Mouse (Mus musculus): ENCODE measurements at regions not wholly inside any gene's neighbourhood (a gene's known extent, or its start where the extent isn't known, plus 50 kb on each side); places are given as distances from the start of the nearest gene placed in this dataset.

DNA sequence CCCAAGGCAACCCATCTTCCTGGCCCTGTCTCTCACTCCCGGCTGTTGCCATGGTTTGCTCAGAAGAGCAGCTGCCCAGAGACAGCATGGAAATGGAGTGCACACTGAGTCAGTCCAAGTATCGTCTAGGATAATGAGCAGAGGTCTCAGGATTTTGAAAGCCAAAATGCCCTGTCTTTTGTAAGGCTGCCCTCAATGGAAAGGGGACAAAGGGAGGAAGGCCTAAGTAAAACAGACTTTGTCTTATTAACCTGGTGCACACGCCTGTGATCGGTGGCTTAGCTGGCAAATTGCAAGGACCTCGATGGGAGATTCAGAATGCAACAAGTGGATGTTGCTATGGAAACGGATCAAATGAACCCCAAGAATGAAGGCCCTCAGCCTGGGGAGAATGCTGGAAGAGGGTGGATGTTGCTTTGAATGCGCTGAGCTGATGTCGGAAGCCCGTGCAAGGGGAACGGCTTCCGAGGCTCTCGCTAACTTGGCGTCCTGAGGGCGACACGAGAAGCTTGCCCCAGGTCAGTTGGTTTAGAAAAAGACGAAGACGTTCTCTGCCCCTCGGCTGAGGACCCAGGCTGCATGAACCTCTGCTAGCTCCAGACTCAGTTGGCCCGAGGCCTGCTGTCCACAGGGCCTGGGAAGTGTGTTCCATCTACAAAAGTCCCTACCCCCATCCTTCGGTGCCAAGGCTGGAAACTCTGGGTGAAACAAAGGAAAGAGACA is 107.8 kb upstream of the Nebl start:
- H3K27ac ChIP-seq, result no peak overlapping the region
- peak overlapping the region; percentile 41 for H3K4me2 ChIP-seq
- H3K4me3 ChIP-seq, result no peak overlapping the region
- WGBS, result 15% methylated on average over 20 of the region's 20 CpGs
- H3K9me3 ChIP-seq, result no peaks in the 10 kb centered on the region
- H3K27me3 ChIP-seq (replicated peaks), result no peaks in the 10 kb centered on the region; the same call in none of the 2 replicates
- H3K4me1 ChIP-seq, result peaks cover 29% of the 10 kb centered on the region
- ATAC-seq (replicated peaks), result peak; percentile 75
- no peaks in the 10 kb centered on the region for H3K36me3 ChIP-seq (replicated peaks)
- H3K9ac ChIP-seq, result no peak overlapping the region

DNA sequence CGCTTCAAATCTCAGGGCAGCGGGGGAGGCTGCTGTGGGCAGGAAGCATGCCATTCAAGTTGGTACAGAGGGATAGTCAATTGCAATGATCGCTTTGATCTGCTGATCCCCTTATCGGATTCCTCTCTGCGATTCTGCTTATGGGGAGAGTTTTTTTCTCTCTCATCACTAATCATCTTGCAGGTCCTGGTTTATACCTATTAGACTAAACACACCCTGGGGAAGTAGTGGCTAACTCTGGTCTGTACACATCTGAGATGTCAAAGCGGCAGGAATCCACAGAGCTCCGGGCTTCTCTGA is 107.1 kb upstream of the Nebl start:
- WGBS, result 17% methylated on average over 7 of the region's 7 CpGs
- ATAC-seq (replicated peaks), result peak; percentile 37; the same call in 1 of the 2 replicates
- no peaks in the 10 kb centered on the region for H3K9me3 ChIP-seq

DNA sequence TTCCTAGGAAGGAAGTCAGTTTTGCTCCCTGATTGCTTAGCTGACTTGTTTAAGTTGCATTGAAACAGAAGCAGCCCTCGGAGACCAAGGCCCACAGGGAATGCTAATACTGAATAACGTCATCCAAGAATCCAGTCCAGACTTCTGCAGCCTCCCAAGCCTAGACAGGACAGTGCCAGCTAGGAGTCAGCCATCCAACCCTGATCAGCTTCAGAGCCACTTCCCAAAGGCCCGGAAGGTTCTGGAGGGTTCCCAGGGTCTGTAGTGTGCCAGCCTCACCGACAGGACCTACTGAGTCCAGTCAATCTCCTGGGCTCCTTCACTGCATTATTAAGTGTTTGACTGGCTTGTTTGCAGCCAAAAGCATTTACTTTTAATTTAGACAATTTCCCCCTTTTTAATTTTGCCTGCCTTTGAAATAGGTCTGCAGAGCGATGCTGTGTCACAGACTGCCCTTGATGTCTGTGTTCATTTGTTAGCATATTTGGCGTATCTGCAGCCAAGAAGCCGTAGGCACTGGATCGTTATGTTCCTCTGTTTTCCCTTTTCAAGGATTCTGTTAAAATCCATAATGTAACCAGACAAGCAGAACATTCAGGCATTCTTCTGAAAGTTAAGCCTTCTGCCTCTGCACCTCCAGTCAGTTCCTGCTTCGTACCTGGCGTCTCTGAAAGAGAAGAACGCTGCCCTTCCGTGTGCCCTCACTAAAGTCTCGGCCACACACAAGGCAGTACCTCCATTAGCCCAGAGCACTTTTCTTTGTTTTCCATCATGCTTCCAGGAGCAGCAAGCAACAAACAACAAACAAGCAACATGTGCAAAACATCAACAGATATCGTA is 106.5 kb upstream of the Nebl start:
- no peaks in the 10 kb centered on the region for H3K9me3 ChIP-seq
- ATAC-seq (replicated peaks), result peak; percentile 64
- H3K4me2 ChIP-seq, result peak overlapping the region; percentile 41
- WGBS, result 24% methylated on average over 14 of the region's 14 CpGs
- no peaks in the 10 kb centered on the region for H3K36me3 ChIP-seq (replicated peaks)
- H3K27ac ChIP-seq, result peak overlapping the region; percentile 18; the same call in 1 of the 2 replicates
- H3K9ac ChIP-seq, result no peak overlapping the region
- H3K4me1 ChIP-seq, result peaks cover 29% of the 10 kb centered on the region
- no peak overlapping the region for H3K4me3 ChIP-seq
- no peaks in the 10 kb centered on the region; the same call in none of the 2 replicates for H3K27me3 ChIP-seq (replicated peaks)

More for the DNA sequence above, 107.1 kb upstream of the Nebl start:
- Histone ChIP-seq H3K9ac (no peak overlapping the region), H3K36me3 (replicated peaks) (no peaks in the 10 kb centered on the region), H3K4me1 (peaks cover 29% of the 10 kb centered on the region), H3K27ac (peak overlapping the region; percentile 18; the same call in 1 of the 2 replicates), H3K4me3 (no peak overlapping the region), H3K4me2 (peak overlapping the region; percentile 41), H3K27me3 (replicated peaks) (no peaks in the 10 kb centered on the region; the same call in none of the 2 replicates)

DNA sequence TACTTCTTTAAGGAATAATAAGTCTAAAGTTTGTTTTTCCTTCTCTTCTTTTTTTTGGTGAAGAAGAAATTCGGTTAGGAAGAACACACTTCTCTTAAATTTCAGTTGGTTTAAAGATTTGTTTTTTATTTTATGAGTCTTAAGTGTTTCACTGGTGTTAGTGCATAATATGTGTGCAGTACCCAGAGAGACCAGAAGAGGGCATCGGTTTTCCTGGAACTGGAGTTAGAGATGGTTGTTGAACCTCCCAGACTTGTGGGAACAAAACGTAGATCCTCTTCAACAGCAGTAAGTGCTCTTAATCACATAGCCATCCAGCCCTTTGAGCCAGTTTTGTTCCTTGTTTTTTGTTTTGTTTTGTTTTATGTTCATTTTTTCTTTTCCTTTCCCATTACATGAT is 101.5 kb upstream of the Nebl start:
- H3K4me1 ChIP-seq, result peaks cover 5% of the 10 kb centered on the region
- no peaks in the 10 kb centered on the region for H3K9me3 ChIP-seq
- no peak overlapping the region for H3K4me2 ChIP-seq
- 80% methylated on average over 3 of the region's 3 CpGs for WGBS
- no peak for ATAC-seq (replicated peaks)
- H3K36me3 ChIP-seq (replicated peaks), result no peaks in the 10 kb centered on the region
- H3K9ac ChIP-seq, result no peak overlapping the region
- no peak overlapping the region for H3K4me3 ChIP-seq
- H3K27ac ChIP-seq, result no peak overlapping the region
- H3K27me3 ChIP-seq (replicated peaks), result no peaks in the 10 kb centered on the region; the same call in none of the 2 replicates

DNA sequence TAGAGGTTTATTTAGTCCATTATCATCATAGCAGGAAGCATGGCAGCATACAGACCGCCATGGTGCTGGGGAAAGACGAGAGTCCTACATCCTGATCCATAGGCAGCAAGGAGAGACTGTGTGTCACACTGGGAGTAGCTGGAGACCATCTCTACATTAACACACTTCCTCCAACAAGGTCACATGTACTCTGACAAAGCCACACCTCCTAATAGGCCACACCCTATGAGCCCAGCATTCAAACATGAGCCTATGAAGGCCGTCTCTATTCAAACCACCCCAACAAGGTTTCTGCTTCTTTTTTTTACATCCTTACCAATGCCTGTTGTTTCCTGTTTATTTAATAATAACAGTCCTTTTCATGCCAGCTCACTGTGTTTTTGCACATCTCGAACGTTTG is 99.0 kb upstream of the Nebl start:
- Histone ChIP-seq H3K4me2 (no peak overlapping the region), H3K27ac (no peak overlapping the region), H3K4me3 (no peak overlapping the region), H3K9ac (no peak overlapping the region), H3K27me3 (replicated peaks) (no peaks in the 10 kb centered on the region), H3K4me1 (no peaks in the 10 kb centered on the region), H3K36me3 (replicated peaks) (no peaks in the 10 kb centered on the region), H3K9me3 (no peaks in the 10 kb centered on the region)
- 85% methylated on average over 5 of the region's 5 CpGs for WGBS
- no peak for ATAC-seq (replicated peaks)

DNA sequence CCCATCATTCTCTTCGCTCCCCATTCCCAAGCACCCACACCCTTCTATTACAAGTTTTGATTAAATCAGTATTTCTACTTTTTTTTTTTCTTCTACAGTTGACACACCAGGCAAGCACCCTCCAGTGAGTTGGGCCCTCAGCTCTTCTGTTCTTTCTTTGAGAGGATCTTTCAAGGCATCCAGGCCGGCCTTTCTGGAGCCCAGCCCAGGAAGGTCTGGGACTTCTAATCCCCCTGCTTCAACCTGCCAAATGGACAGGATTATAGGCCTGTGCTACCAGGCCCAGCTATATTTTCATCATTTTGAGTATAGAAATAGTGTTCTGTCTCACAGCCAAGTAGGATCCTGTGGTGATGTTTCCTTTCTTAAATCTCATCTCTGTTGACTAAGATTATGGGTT is 94.0 kb upstream of the Nebl start:
- no peaks in the 10 kb centered on the region for H3K4me1 ChIP-seq
- no peak overlapping the region for H3K4me3 ChIP-seq
- WGBS, result 91% methylated on average over 2 of the region's 2 CpGs
- no peak overlapping the region for H3K27ac ChIP-seq
- no peaks in the 10 kb centered on the region for H3K9me3 ChIP-seq
- no peak overlapping the region for H3K4me2 ChIP-seq
- H3K36me3 ChIP-seq (replicated peaks), result no peaks in the 10 kb centered on the region
- no peak overlapping the region for H3K9ac ChIP-seq
- no peaks in the 10 kb centered on the region for H3K27me3 ChIP-seq (replicated peaks)
- no peak for ATAC-seq (replicated peaks)

DNA sequence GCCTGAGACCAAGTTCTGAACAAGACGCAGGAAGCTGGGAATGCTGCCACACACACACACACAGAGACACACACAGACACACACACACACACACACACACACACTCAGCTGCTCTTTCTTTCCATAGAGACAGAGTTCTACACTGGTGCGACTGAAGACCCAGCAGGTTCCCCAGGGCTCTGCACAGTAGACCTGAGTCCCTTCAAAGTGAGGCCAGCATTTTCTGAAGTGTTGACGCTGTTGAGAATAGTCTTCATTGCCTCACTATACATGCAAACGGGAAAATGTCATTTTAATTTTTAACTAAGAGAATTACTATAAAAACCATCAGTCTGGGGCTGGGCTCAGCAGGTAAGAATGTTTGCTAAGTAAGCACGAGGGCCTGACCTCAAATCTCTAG is 92.9 kb upstream of the Nebl start:
- Histone ChIP-seq H3K9me3 (no peaks in the 10 kb centered on the region), H3K4me1 (no peaks in the 10 kb centered on the region), H3K4me3 (no peak overlapping the region), H3K9ac (no peak overlapping the region), H3K27ac (no peak overlapping the region), H3K27me3 (replicated peaks) (no peaks in the 10 kb centered on the region), H3K36me3 (replicated peaks) (no peaks in the 10 kb centered on the region), H3K4me2 (no peak overlapping the region)
- 88% methylated on average over 5 of the region's 5 CpGs for WGBS
- ATAC-seq (replicated peaks), result no peak

DNA sequence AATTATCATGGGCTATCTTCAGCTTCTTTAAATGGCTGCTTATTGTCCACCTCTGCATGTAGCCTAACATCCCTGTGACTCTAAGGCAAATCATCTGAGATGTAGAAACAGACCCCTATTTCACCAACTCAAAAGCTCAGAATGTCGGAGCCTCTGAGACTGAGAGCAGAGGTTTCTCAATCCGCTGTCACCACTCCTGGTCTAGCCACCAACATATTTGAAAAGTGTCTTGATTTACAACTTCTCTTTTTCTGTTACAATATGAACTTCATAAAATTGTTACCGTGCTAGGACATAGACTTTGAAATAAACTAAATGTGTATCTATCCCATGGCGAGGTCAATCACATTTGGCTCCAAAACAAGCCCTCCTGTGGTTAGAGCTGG is 91.3 kb upstream of the Nebl start:
- Histone ChIP-seq H3K4me1 (no peaks in the 10 kb centered on the region), H3K4me2 (no peak overlapping the region), H3K9ac (no peak overlapping the region), H3K36me3 (replicated peaks) (no peaks in the 10 kb centered on the region), H3K27me3 (replicated peaks) (no peaks in the 10 kb centered on the region), H3K4me3 (no peak overlapping the region), H3K9me3 (no peaks in the 10 kb centered on the region), H3K27ac (no peak overlapping the region)
- no peak for ATAC-seq (replicated peaks)
- 88% methylated on average over 4 of the region's 4 CpGs for WGBS

DNA sequence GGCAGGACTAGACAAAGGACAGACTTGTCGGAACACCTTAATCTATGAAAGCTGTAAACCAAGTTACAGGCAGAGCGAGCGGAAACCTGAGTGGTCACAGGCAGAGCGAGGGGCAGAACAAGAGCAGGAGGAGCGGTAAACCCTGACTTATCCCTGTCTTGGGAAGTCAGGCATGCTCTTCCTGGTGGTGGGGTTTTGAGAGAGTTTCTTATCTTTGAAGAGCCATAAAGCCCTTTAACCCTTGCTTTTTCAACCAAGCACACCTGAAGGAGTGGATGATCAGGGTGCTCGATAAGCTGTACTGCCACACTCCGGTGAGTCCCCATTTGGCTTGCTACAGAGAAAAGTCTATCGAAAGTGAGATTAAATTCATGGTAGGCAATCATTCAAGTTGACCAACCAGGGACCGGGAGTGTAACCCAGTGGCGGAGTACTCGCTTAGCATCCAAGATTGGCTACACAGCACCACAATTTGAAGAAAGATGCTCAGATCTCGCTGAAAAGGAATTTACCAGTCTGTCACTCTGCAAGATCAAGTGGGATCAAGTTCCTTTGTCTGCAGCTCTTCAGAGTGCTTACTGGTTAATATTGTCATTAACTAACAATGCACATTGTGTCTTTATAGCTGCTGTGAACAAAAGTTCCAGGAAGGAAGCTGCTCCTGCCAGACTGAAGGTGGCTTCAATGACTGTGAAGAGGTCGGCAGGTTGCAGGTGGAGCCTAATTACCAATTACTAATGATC is 90.8 kb upstream of the Nebl start:
- ATAC-seq (replicated peaks), result no peak
- Histone ChIP-seq H3K27me3 (replicated peaks) (no peaks in the 10 kb centered on the region), H3K4me2 (no peak overlapping the region), H3K4me3 (no peak overlapping the region), H3K36me3 (replicated peaks) (no peaks in the 10 kb centered on the region), H3K9me3 (no peaks in the 10 kb centered on the region), H3K4me1 (no peaks in the 10 kb centered on the region), H3K9ac (no peak overlapping the region), H3K27ac (no peak overlapping the region)
- 74% methylated on average over 13 of the region's 13 CpGs for WGBS

DNA sequence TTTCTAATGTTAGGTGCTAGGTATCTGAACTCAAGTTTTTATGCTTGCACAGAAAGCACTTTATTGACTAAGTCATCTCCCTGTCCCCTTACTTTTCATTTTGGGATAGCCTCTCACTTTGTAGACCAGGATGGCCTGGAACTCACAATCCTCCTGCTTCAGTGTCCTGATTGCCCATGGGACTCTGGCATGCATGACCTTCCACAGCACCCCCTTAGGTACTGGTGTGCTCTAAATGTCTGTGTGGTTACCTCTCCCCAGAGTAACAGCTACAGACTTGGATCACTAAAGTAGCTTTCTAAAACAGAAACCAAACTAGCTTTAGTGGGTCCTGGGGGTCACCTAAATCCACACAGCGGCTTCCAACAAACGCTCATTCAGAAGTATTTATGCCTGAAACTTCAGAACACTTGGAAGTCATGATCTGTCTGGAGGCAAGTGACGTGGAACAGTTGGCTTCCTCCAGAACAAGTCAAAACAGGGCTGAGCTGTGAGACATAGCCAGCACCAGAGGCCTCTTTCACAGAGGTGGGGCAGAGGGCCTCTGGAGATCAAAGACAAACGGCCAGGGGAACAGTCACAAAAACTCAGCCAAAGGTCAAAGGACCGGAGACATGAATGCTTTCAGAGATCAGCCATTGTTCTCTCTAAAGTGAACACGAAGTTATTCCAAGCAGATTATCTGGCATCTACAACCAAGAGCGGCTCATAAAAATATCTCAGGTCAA is 80.8 kb upstream of the Nebl start:
- H3K27ac ChIP-seq, result no peak overlapping the region
- H3K27me3 ChIP-seq (replicated peaks), result no peaks in the 10 kb centered on the region
- no peak overlapping the region for H3K9ac ChIP-seq
- H3K4me2 ChIP-seq, result no peak overlapping the region
- no peak for ATAC-seq (replicated peaks)
- no peaks in the 10 kb centered on the region for H3K4me1 ChIP-seq
- no peaks in the 10 kb centered on the region for H3K36me3 ChIP-seq (replicated peaks)
- no peak overlapping the region for H3K4me3 ChIP-seq
- no peaks in the 10 kb centered on the region for H3K9me3 ChIP-seq
- 15% methylated on average over 7 of the region's 7 CpGs for WGBS

All from midbrain, embryonic 15.5 days (tissue).